Mouse (Mus musculus) limb, embryonic 14.5 days (tissue): ENCODE results near the gene Lsg1. TPM values are rescaled to one million over a fixed set of nuclear protein-coding genes. Genes with fewer than 3 reads are reported as not detected.

Experiments used
- ATAC-seq: fragments of 200-750 bp; cut with Nextera tagmentation; 2 replicates; pipeline ENCODE4 v1.8.0; 2017; ENCODE audit warnings: low read depth, moderate number of reproducible peaks, moderate TSS enrichment; ENCODE audit not compliant: low FRiP score
- DNase-seq: peaks from one replicate; pipeline ENCODE4 v3.0.0-alpha.2; 2015; ENCODE audit warnings: low spot score
- H3K27ac ChIP-seq: fragments of 300-500 bp; sonication (generic); replicated peaks from 2 replicates; pipeline ENCODE4 v1.5.1; 2014; ENCODE audit warnings: low read depth, mild to moderate bottlenecking, low read length, moderate library complexity, mixed read lengths
- H3K27me3 ChIP-seq: fragments of 300-500 bp; sonication (generic); 2 replicates; pipeline ENCODE4 v1.6.1; 2014; ENCODE audit warnings: low read length, mixed read lengths; ENCODE audit not compliant: control insufficient read depth, insufficient read depth
- H3K36me3 ChIP-seq: fragments of 300-500 bp; sonication (generic); 2 replicates; pipeline ENCODE4 v1.6.1; 2014; ENCODE audit warnings: mild to moderate bottlenecking, low read length, moderate library complexity, mixed read lengths; ENCODE audit not compliant: control insufficient read depth, insufficient read depth
- H3K4me1 ChIP-seq: fragments of 300-500 bp; sonication (generic); 2 replicates; pipeline ENCODE4 v1.6.1; 2014; ENCODE audit warnings: antibody characterized with exemption, low read length, mixed read lengths; ENCODE audit not compliant: control insufficient read depth, insufficient read depth
- H3K4me2 ChIP-seq: fragments of 300-500 bp; sonication (generic); replicated peaks from 2 replicates; pipeline ENCODE4 v1.6.1; 2014; ENCODE audit warnings: low read depth, mild to moderate bottlenecking, low read length, moderate library complexity; ENCODE audit not compliant: severe bottlenecking
- H3K4me3 ChIP-seq: fragments of 300-500 bp; sonication (generic); replicated peaks from 2 replicates; pipeline ENCODE4 v1.5.1; 2014; ENCODE audit warnings: low read length
- H3K9ac ChIP-seq: fragments of 300-500 bp; sonication (generic); 2 replicates; pipeline ENCODE4 v1.6.1; 2014; ENCODE audit warnings: mild to moderate bottlenecking, low read depth, low read length, moderate library complexity; ENCODE audit not compliant: severe bottlenecking
- H3K9me3 ChIP-seq: fragments of 300-500 bp; sonication (generic); 2 replicates; pipeline ENCODE4 v1.6.1; 2016; ENCODE audit warnings: low read length; ENCODE audit not compliant: control insufficient read depth
- POLR2A ChIP-seq: fragments of 200-500 bp; IDR thresholded peaks from 2 replicates; pipeline ENCODE4 v1.8.0; 2012; ENCODE audit warnings: inconsistent platforms, mild to moderate bottlenecking, moderate library complexity, borderline replicate concordance; ENCODE audit not compliant: insufficient read depth, insufficient read length; ENCODE audit errors: extremely low read depth
- WGBS: fragments of 180-500 bp; shearing (Covaris S2); extraction: QIAGEN DNeasy Blood & Tissue Kit; methylation state at CpG from one replicate; pipeline ENCODE4 v1.1.7; 2014; 5-methylcytosine and 5-hydroxymethylcytosine counted together
- polyA plus RNA-seq, 2 experiments: library from polyadenylated mRNA; depleted of rRNA in 1 of 2; stranded (reverse) in 1 of 2; unstranded in 1 of 2; fragments of >200 nt; fragmentation: Nextera tagmentation in 1 of 2; extraction: Ambion mirVana in 1 of 2; gene quantifications; 2 replicates each; pipeline versions ENCODE4 v1.2.1 to v1.2.3; 2012 to 2014

The Lsg1 gene
- polyA plus RNA-seq, 2 experiments: 36.3 to 64.2 TPM

DNA sequence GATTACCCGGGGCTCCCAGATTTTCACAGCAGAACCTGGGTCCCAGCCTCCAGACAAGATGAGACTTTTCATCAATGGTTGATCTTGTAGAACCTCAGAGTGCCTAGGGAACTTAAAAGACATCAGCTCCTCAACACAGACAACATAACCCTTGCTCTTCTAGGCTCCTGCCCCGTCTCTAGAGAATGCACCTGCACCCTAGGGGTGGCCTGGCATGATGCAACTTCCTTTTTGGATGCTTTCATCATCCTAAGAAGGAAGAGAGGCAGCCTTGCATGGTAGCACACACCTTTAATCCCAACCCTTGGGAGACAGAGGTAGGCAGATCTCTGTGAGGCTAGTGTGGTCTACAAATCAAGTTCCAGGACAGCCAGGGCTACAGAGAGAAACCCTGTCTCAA is 37.2 kb upstream of the Lsg1 start:
- Histone ChIP-seq H3K4me3 (no peak overlapping the region), H3K9me3 (no peaks in the 10 kb centered on the region), H3K4me2 (no peak overlapping the region), H3K27ac (no peak overlapping the region), H3K27me3 (no peaks in the 10 kb centered on the region), H3K4me1 (no peaks in the 10 kb centered on the region), H3K36me3 (no peaks in the 10 kb centered on the region), H3K9ac (no peak overlapping the region)
- WGBS: 71% methylated on average over 2 of the region's 2 CpGs
- DNase-seq: no peak
- no peak for TF ChIP-seq POLR2A
- ATAC-seq: no peak

DNA sequence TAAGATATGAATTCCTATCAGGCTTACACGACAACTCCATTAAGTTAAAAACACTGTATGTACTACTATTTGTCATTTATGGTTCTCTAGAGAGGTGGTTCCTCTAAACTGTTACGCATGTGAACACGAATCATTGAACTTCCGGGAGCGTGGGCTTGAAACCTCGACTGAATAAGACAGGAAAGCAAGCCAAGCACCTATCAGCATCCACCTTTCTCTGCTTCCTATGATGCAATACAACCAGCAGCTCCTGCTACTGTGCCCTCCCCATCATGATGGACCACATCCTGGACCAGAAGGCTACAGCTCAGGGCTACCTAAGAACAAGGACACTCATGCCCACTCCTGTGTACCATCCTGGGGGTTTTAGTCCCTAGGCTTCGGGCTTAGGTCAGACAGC is 36.3 kb upstream of the Lsg1 start:
- Histone ChIP-seq H3K4me3 (no peak overlapping the region), H3K27me3 (no peaks in the 10 kb centered on the region), H3K27ac (no peak overlapping the region), H3K9me3 (no peaks in the 10 kb centered on the region), H3K4me2 (no peak overlapping the region), H3K36me3 (no peaks in the 10 kb centered on the region), H3K4me1 (no peaks in the 10 kb centered on the region), H3K9ac (no peak overlapping the region)
- no peak for DNase-seq
- no peak for ATAC-seq
- no peak for TF ChIP-seq POLR2A
- 72% methylated on average over 7 of the region's 7 CpGs for WGBS

DNA sequence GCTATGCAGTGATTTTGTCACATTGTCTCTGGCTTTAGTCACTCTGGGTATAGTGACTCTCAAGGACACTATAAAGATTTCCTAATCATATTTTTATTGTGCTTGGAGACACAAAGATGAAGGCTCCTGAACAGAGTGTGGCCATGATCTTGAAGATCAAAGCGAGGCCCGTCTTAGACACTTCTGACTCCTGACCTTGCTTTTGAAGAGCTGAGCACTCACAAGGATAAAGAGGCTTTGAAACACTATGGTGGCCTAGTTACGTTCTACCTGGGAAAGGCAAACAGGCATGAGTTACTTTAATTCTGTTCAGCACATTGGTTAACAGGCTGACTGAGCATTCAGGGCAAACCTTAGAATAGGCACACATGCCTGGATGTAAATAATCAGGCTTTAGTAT is 28.9 kb upstream of the Lsg1 start:
- WGBS: 77% methylated on average over 3 of the region's 3 CpGs

DNA sequence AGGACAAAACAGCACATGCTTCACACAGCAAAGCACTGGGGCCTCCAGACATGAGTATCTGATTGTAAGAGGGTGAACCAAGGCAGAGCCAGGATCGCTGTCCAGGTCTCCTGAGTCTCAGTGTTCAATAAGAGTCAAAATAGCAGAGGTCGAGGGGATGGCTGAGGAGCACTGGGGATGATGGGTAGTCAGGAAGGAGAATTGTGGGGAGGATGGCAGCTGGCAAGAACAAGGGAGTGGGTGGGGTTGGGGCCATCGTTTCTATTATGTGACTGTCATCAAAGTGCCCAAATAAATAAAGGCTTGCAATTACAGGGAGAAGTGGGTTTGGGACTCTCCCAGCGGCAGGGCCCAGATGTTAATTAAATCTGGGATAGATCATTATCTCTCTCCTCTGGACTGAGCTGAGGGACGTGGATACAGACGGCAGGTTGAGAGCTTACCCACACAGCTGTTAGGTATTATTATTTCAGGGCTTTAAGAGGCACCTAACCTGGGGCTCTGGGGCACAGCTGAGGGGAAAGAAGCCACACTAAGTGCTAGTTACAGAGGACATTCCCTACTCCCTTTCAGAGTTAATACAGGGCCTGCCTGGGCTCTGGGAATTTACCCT is 27.4 kb upstream of the Lsg1 start:
- no peak for DNase-seq
- no peak for ATAC-seq
- Histone ChIP-seq H3K27ac (no peak overlapping the region), H3K9me3 (no peaks in the 10 kb centered on the region), H3K4me2 (no peak overlapping the region), H3K4me1 (no peaks in the 10 kb centered on the region), H3K36me3 (no peaks in the 10 kb centered on the region), H3K27me3 (no peaks in the 10 kb centered on the region), H3K4me3 (no peak overlapping the region), H3K9ac (no peak overlapping the region)
- no peak for TF ChIP-seq POLR2A
- WGBS: 21% methylated on average over 6 of the region's 6 CpGs

More for the DNA sequence above, 28.9 kb upstream of the Lsg1 start:
- Histone ChIP-seq H3K4me2 (no peak overlapping the region), H3K27me3 (no peaks in the 10 kb centered on the region), H3K27ac (no peak overlapping the region), H3K4me3 (no peak overlapping the region), H3K9ac (no peak overlapping the region), H3K9me3 (no peaks in the 10 kb centered on the region), H3K4me1 (no peaks in the 10 kb centered on the region), H3K36me3 (no peaks in the 10 kb centered on the region)
- TF ChIP-seq POLR2A: no peak
- DNase-seq (no peak), ATAC-seq (no peak)

DNA sequence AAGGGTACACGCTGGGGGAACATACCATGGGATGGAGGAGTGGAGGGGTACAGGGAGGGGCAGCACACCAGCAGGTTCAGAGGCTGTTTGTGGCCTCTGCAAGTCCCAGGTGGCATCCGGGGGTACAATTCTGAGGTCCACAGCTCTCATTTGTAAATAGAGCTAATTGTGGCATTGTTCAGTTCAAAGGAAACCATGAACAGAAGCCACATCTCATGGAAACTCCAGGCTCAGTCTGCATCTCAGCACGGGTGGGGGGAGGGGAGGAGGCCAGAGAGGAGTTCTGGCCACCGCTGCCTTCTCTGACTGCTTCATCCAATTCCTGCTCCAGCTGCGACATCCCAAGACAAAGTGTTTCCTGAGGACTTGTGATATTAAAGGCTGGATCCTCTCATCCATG is 26.7 kb upstream of the Lsg1 start:
- H3K4me1 ChIP-seq: no peaks in the 10 kb centered on the region
- no peak overlapping the region for H3K4me3 ChIP-seq
- H3K9ac ChIP-seq: no peak overlapping the region
- no peak for TF ChIP-seq POLR2A
- H3K4me2 ChIP-seq: no peak overlapping the region
- no peaks in the 10 kb centered on the region for H3K36me3 ChIP-seq
- DNase-seq (no peak), ATAC-seq (no peak)
- WGBS: 32% methylated on average over 5 of the region's 5 CpGs
- H3K27me3 ChIP-seq: no peaks in the 10 kb centered on the region
- no peaks in the 10 kb centered on the region for H3K9me3 ChIP-seq
- no peak overlapping the region for H3K27ac ChIP-seq

DNA sequence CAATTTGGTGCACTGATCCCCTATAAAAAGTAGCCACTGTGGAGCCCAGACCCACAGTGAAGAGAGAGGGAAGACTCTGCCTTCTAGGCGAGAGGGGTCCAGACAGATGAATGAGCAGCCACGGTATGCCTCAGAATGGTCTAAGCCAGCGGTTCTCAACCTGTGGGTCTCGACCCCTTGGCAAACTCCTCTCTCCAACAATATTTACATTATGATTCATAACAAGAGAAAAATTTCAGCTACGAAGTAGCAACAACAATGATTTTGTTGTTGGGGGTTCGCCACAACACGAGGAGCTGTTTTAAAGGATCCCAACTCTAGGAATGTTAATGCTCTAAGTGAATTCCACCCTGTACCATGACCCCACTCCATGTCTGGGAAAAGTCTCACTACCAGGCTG is 25.7 kb upstream of the Lsg1 start:
- ATAC-seq (no peak), DNase-seq (no peak)
- Histone ChIP-seq H3K9ac (no peak overlapping the region), H3K27ac (no peak overlapping the region), H3K9me3 (no peaks in the 10 kb centered on the region), H3K27me3 (no peaks in the 10 kb centered on the region), H3K36me3 (no peaks in the 10 kb centered on the region), H3K4me3 (no peak overlapping the region), H3K4me1 (no peaks in the 10 kb centered on the region), H3K4me2 (no peak overlapping the region)
- no peak for TF ChIP-seq POLR2A
- WGBS: 78% methylated on average over 7 of the region's 7 CpGs
